Mouse (Mus musculus): ENCODE data around the gene Chpf.

DNA sequence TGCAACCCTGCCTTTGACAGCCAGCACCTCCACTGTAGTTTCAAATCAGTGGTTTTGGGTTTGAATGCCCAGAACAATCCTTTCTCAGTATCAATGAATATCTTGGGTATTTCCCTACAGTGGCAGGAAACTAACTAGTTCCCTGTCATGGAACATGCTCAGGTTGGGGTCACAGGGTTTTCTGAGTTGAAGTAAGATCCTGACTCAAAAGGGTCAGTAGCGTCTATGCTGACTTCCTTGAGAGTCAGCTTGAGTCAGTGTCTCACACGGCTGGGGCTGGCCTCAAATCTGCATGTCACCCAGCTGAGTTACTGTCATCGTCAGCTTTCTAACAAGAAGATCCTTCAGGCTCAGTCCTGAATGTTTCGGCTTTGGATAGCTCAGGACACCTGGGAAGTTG, 19.8 kb upstream of the Chpf start:
- TF ChIP-seq POLR2A (IDR thresholded peaks at IDR 0.05; ENCODE audit: low read depth, low read length) (no peak), CTCF (conservative IDR thresholded peaks at IDR 0.05; ENCODE audit: insufficient read depth, insufficient read length, low read depth, low read length) (no peak)

All from kidney, adult 2 months (tissue).